Mouse (Mus musculus) thymus, adult 2 months (tissue): ENCODE measurements at regions not wholly inside any gene's neighbourhood (a gene's known extent, or its start where the extent isn't known, plus 50 kb on each side); places are given as distances from the start of the nearest gene placed in this dataset.

Experiments used
- DNase-seq: peaks from one replicate; pipeline ENCODE4 v3.0.0; 2021
- H3K27ac ChIP-seq: fragments of 200-500 bp; 2 replicates; pipeline ENCODE4 v1.5.1; 2012; ENCODE audit warnings: low read length, control low read depth; ENCODE audit not compliant: control insufficient read depth, insufficient read depth
- H3K27me3 ChIP-seq: fragments of 200-500 bp; 2 replicates; pipeline ENCODE4 v1.6.1; 2012; ENCODE audit warnings: mild to moderate bottlenecking, low read length, moderate library complexity, mixed read lengths; ENCODE audit not compliant: control insufficient read depth, insufficient read depth
- H3K36me3 ChIP-seq: fragments of 200-500 bp; 2 replicates; pipeline ENCODE4 v1.6.1; 2012; ENCODE audit warnings: mild to moderate bottlenecking, low read length, moderate library complexity; ENCODE audit not compliant: control insufficient read depth, insufficient read depth
- H3K4me1 ChIP-seq: fragments of 200-500 bp; replicated peaks from 2 replicates; pipeline ENCODE4 v1.6.1; 2012; ENCODE audit warnings: low read length; ENCODE audit not compliant: control insufficient read depth, insufficient read depth
- H3K4me3 ChIP-seq: fragments of 200-500 bp; 2 replicates; pipeline ENCODE4 v1.5.1; 2012; ENCODE audit warnings: mild to moderate bottlenecking, low read length, control low read depth, moderate library complexity; ENCODE audit not compliant: control insufficient read depth, insufficient read depth
- CTCF ChIP-seq: fragments of 200-500 bp; IDR thresholded peaks from 2 replicates; pipeline ENCODE4 v1.5.1; 2012; ENCODE audit warnings: mild to moderate bottlenecking, control low read depth, low read length, moderate library complexity, borderline replicate concordance; ENCODE audit not compliant: control insufficient read depth, poor library complexity, insufficient read depth; ENCODE audit errors: extremely low read depth
- POLR2A ChIP-seq: fragments of 200-500 bp; IDR thresholded peaks from 2 replicates; pipeline ENCODE4 v1.6.1; 2012; ENCODE audit warnings: mild to moderate bottlenecking, low read length, control low read depth, moderate library complexity; ENCODE audit not compliant: control insufficient read depth, poor library complexity, insufficient read depth; ENCODE audit errors: extremely low read depth
- WGBS: fragments of 180-500 bp; shearing (Covaris S2); methylation state at CpG from one replicate; pipeline ENCODE4 v1.1.7; 2018; 5-methylcytosine and 5-hydroxymethylcytosine counted together

GRCm38 (mm10) chr1:76404003-76404402, 857.9 kb downstream of the Slc4a3 start:
- H3K27ac ChIP-seq: no peak overlapping the region
- no peaks in the 10 kb centered on the region for H3K4me1 ChIP-seq
- TF ChIP-seq POLR2A (no peak), CTCF (no peak)
- H3K36me3 ChIP-seq: no peaks in the 10 kb centered on the region
- WGBS: 23% methylated on average over 4 of the region's 4 CpGs
- no peak overlapping the region for H3K4me3 ChIP-seq
- DNase-seq: no peak
- H3K27me3 ChIP-seq: no peaks in the 10 kb centered on the region

GRCm38 (mm10) chr1:76410813-76411212, 864.7 kb downstream of the Slc4a3 start:
- H3K4me1 ChIP-seq: no peaks in the 10 kb centered on the region
- no peaks in the 10 kb centered on the region for H3K36me3 ChIP-seq
- TF ChIP-seq CTCF (no peak), POLR2A (no peak)
- no peaks in the 10 kb centered on the region for H3K27me3 ChIP-seq
- no peak for DNase-seq
- WGBS: 94% methylated on average over 4 of the region's 4 CpGs
- H3K27ac ChIP-seq: no peak overlapping the region
- no peak overlapping the region for H3K4me3 ChIP-seq

- H3K27me3 ChIP-seq: no peaks in the 10 kb centered on the region
- H3K4me1 ChIP-seq: no peaks in the 10 kb centered on the region
These were observed 874.5 kb downstream of the Slc4a3 start for GRCm38 (mm10) chr1:76420525-76420924.

DNA sequence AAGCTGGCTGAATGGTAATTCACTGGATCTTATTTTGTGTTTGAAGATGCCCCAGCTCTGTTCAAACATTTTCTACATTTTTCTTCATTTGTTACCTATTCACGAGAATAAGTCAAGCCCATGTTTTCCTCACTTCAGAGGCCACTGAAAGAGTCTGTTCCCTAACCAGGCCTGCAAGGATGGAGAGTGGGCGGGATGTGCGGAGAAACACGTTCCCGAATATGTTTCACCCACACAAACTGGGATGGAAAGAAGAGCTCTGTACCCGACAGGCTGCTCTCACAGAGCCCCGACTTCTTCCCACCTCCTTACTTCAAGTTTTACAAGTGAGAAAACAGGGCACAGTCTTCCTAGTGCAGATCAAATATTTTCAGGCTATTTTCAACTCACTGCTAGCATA, 881.4 kb downstream of the Slc4a3 start:
- no peaks in the 10 kb centered on the region for H3K4me1 ChIP-seq
- WGBS: 95% methylated on average over 7 of the region's 7 CpGs
- H3K4me3 ChIP-seq: no peak overlapping the region
- H3K27me3 ChIP-seq: no peaks in the 10 kb centered on the region
- no peak overlapping the region for H3K27ac ChIP-seq
- TF ChIP-seq CTCF (no peak), POLR2A (no peak)
- DNase-seq: no peak
- H3K36me3 ChIP-seq: no peaks in the 10 kb centered on the region

More at GRCm38 (mm10) chr1:76420525-76420924, 874.5 kb downstream of the Slc4a3 start:
- Histone ChIP-seq H3K27ac (no peak overlapping the region), H3K36me3 (no peaks in the 10 kb centered on the region), H3K4me3 (no peak overlapping the region)
- TF ChIP-seq CTCF (no peak), POLR2A (no peak)
- DNase-seq: no peak
- WGBS: 90% methylated on average over 9 of the region's 9 CpGs

GRCm38 (mm10) chr1:76430041-76430610, 884.1 kb downstream of the Slc4a3 start:
- Histone ChIP-seq H3K4me3 (no peak overlapping the region), H3K4me1 (no peaks in the 10 kb centered on the region), H3K27me3 (no peaks in the 10 kb centered on the region), H3K36me3 (no peaks in the 10 kb centered on the region), H3K27ac (no peak overlapping the region)
- DNase-seq: no peak
- no peak for TF ChIP-seq CTCF
- no peak for TF ChIP-seq POLR2A
- WGBS: 90% methylated on average over 6 of the region's 6 CpGs

GRCm38 (mm10) chr1:76433481-76433941, 887.4 kb downstream of the Slc4a3 start:
- no peak for DNase-seq
- H3K4me1 ChIP-seq: no peaks in the 10 kb centered on the region
- H3K36me3 ChIP-seq: no peaks in the 10 kb centered on the region
- H3K4me3 ChIP-seq: no peak overlapping the region
- 82% methylated on average over 6 of the region's 6 CpGs for WGBS
- TF ChIP-seq POLR2A (no peak), CTCF (no peak)
- H3K27ac ChIP-seq: no peak overlapping the region
- H3K27me3 ChIP-seq: no peaks in the 10 kb centered on the region
